Mouse (Mus musculus) lung, embryonic 16.5 days (tissue): Measurements from ENCODE around the gene Fam71e1. TPM values are rescaled to one million over a fixed set of nuclear protein-coding genes. Genes with fewer than 3 reads are reported as not detected.

Experiments used
- ATAC-seq: fragments of 200-750 bp; cut with Nextera tagmentation; 2 replicates; pipeline ENCODE4 v1.8.0; 2017; ENCODE audit warnings: low read depth, mild to moderate bottlenecking, moderate library complexity
- H3K27ac ChIP-seq: fragments of 300-500 bp; sonication (generic); 2 replicates; pipeline ENCODE4 v1.5.1; 2014; ENCODE audit warnings: mild to moderate bottlenecking, control low read depth, low read length
- H3K27me3 ChIP-seq: fragments of 300-500 bp; sonication (generic); 2 replicates; pipeline ENCODE4 v1.6.1; 2014; ENCODE audit warnings: low read depth, low read length, mixed read lengths; ENCODE audit not compliant: control insufficient read depth, insufficient read depth
- H3K36me3 ChIP-seq: fragments of 300-500 bp; sonication (generic); 2 replicates; pipeline ENCODE4 v1.6.1; 2014; ENCODE audit warnings: low read length; ENCODE audit not compliant: control insufficient read depth, insufficient read depth
- H3K4me1 ChIP-seq: fragments of 300-500 bp; sonication (generic); replicated peaks from 2 replicates; pipeline ENCODE4 v1.6.1; 2014; ENCODE audit warnings: low read length, mixed read lengths; ENCODE audit not compliant: control insufficient read depth, insufficient read depth
- H3K4me2 ChIP-seq: fragments of 300-500 bp; sonication (generic); 2 replicates; pipeline ENCODE4 v1.6.1; 2014; ENCODE audit warnings: low read depth, low read length, control low read depth
- H3K4me3 ChIP-seq: fragments of 300-500 bp; sonication (generic); 2 replicates; pipeline ENCODE4 v1.5.1; 2014; ENCODE audit warnings: mild to moderate bottlenecking, low read length, control low read depth
- H3K9ac ChIP-seq: fragments of 300-500 bp; sonication (generic); 2 replicates; pipeline ENCODE4 v1.6.1; 2014; ENCODE audit warnings: low read length, control low read depth
- H3K9me3 ChIP-seq: fragments of 300-500 bp; sonication (generic); 2 replicates; pipeline ENCODE4 v1.6.1; 2016; ENCODE audit warnings: low read length; ENCODE audit not compliant: control insufficient read depth
- WGBS: fragments of 180-500 bp; shearing (Covaris S2); extraction: QIAGEN DNeasy Blood & Tissue Kit; methylation state at CpG from one replicate; pipeline ENCODE4 v1.1.7; 2014; 5-methylcytosine and 5-hydroxymethylcytosine counted together
- polyA plus RNA-seq: library from polyadenylated mRNA; unstranded; fragments of >200 nt; fragmentation: Nextera tagmentation; extraction: Ambion mirVana; gene quantifications from 2 replicates; pipeline ENCODE4 v1.2.1, GENCODE M21; 2015

Gene Fam71e1
- polyA plus RNA-seq, result 9.5 and 9.9 TPM in 2 replicates

DNA sequence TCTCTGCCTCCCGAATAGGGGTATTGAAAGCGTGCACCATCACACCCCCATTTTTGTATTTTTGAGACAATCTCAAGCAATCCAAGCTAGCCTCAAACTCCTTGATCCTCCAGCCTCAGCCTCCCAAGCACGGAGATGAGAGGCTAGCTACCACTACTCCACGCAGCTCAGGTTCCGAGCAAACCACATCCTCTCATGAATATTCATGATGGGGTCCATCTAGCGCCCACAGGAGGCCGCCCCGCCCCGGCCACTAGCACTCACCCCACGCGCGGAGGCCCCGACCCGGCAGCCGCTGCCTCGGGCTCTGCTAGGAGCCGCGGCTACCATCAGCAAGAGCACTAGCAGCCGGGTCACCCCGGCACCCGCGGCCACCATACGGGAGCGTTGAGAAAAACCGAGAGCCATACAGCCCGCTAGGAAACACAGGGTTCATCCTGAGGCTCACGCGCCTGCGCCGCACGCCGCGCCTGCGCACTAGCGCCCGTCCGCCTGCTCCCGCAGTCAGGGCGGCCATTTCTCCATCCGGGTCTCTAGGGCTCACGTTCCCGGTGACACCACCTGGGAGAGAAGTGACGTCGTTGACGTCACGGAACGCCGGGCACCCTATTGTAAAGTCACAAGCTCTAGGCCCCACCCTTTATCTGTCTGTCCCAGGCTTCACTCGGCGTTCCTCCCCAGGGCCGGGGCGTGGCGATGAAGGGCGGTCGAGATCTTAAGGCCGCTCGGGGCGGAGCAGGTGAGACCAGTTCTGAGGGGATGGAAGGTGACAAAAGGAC is at the start of gene Fam71e1, which contains the start of gene Emc10:
Gene Fam71e1, plus strand, starts transcription at position 590 of the 779 bp plus-strand sequence.
Gene Emc10, minus strand, starts transcription at position 538 of the 779 bp plus-strand sequence.
- peaks cover 16% of the 10 kb centered on the region for H3K4me1 ChIP-seq
- peak within 1 kb of the TSS; percentile 98 for H3K4me2 ChIP-seq
- no peaks in the 10 kb centered on the region for H3K27me3 ChIP-seq
- H3K9ac ChIP-seq, result peak within 1 kb of the TSS; percentile 84
- no peaks in the 10 kb centered on the region for H3K9me3 ChIP-seq
- peak within 1 kb of the TSS; percentile 82 for H3K4me3 ChIP-seq
- H3K36me3 ChIP-seq, result peaks cover 17% of the 10 kb centered on the region
- under 1% methylated on average over 58 of the region's 58 CpGs for WGBS
- ATAC-seq, result peak; percentile 97
- peak within 1 kb of the TSS; percentile 94 for H3K27ac ChIP-seq

- Histone ChIP-seq H3K27me3 (no peaks in the 10 kb centered on the region), H3K36me3 (no peaks in the 10 kb centered on the region), H3K4me1 (no peaks in the 10 kb centered on the region), H3K9me3 (no peaks in the 10 kb centered on the region), H3K27ac (no peak overlapping the region), H3K4me2 (no peak overlapping the region), H3K4me3 (no peak overlapping the region), H3K9ac (0 out of 2 replicates have a peak overlapping the region, but pooled peaks have one; percentile 26)
- 6% methylated on average over 3 of the region's 3 CpGs for WGBS
- ATAC-seq, result peak; percentile 47; the same call in 1 of the 2 replicates
These were observed 43.1 kb upstream of the Fam71e1 start for GRCm38 (mm10) chr7:44453256-44453655.

DNA sequence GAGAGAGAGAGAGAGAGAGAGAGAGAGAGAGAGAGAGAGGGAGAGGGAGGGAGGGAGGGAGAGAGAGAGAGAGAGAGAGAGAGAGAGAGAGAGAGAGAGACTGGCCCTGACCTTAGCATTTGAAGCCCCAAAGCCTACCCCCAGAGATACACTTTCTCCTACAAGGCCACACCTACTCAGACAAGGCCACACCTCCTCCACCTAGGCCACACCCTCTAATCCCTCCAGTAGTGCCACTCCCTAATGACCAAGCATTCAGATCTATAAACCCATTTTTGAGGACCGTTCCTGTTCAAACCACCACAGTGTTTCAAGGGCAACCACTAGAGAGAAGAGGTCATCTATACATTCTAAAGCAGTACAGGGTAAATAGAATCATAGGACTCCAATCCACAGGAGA is 40.1 kb upstream of the Fam71e1 start:
- no peak for ATAC-seq
- no peak overlapping the region for H3K4me2 ChIP-seq
- peaks cover 14% of the 10 kb centered on the region for H3K27me3 ChIP-seq
- no peaks in the 10 kb centered on the region for H3K4me1 ChIP-seq
- H3K27ac ChIP-seq, result no peak overlapping the region
- no peaks in the 10 kb centered on the region for H3K36me3 ChIP-seq
- H3K9ac ChIP-seq, result no peak overlapping the region
- no peak overlapping the region for H3K4me3 ChIP-seq
- WGBS, result 88% methylated on average over 1 of the region's 1 CpGs
- H3K9me3 ChIP-seq, result no peaks in the 10 kb centered on the region

GRCm38 (mm10) chr7:44460067-44460466 is 36.3 kb upstream of the Fam71e1 start:
- Histone ChIP-seq H3K36me3 (no peaks in the 10 kb centered on the region), H3K4me1 (no peaks in the 10 kb centered on the region), H3K4me2 (no peak overlapping the region), H3K27me3 (peaks cover 47% of the 10 kb centered on the region), H3K4me3 (no peak overlapping the region), H3K9me3 (no peaks in the 10 kb centered on the region), H3K9ac (no peak overlapping the region), H3K27ac (no peak overlapping the region)
- WGBS, result 70% methylated on average over 6 of the region's 6 CpGs
- no peak for ATAC-seq

GRCm38 (mm10) chr7:44460767-44461502 is 35.4 kb upstream of the Fam71e1 start:
- Histone ChIP-seq H3K9me3 (no peaks in the 10 kb centered on the region), H3K27ac (no peak overlapping the region), H3K27me3 (peaks cover 47% of the 10 kb centered on the region), H3K36me3 (no peaks in the 10 kb centered on the region), H3K4me3 (no peak overlapping the region), H3K4me1 (no peaks in the 10 kb centered on the region), H3K9ac (no peak overlapping the region), H3K4me2 (no peak overlapping the region)
- no peak for ATAC-seq
- 61% methylated on average over 31 of the region's 31 CpGs for WGBS

DNA sequence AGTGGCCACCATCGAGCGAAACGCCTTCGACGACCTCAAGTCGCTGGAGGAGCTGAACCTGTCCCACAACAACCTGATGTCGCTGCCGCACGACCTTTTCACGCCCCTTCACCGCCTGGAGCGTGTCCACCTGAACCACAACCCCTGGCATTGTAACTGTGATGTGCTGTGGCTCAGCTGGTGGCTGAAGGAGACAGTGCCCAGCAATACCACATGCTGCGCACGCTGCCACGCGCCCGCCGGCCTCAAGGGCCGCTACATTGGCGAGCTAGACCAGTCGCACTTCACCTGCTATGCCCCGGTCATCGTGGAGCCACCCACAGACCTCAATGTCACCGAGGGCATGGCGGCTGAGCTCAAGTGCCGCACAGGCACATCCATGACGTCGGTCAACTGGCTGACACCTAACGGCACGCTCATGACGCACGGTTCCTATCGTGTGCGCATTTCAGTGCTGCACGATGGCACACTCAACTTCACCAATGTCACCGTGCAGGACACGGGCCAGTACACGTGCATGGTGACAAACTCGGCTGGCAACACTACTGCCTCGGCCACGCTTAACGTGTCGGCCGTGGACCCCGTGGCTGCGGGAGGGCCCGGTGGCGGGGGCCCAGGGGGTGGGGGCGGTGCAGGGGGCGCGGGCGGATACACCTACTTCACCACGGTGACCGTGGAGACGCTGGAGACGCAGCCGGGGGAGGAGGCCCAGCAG is 34.7 kb upstream of the Fam71e1 start:
- peaks cover 47% of the 10 kb centered on the region for H3K27me3 ChIP-seq
- H3K36me3 ChIP-seq, result no peaks in the 10 kb centered on the region
- H3K9ac ChIP-seq, result no peak overlapping the region
- H3K9me3 ChIP-seq, result no peaks in the 10 kb centered on the region
- H3K4me3 ChIP-seq, result no peak overlapping the region
- H3K4me1 ChIP-seq, result no peaks in the 10 kb centered on the region
- H3K4me2 ChIP-seq, result no peak overlapping the region
- WGBS, result 38% methylated on average over 55 of the region's 57 CpGs
- no peak overlapping the region for H3K27ac ChIP-seq
- no peak for ATAC-seq

GRCm38 (mm10) chr7:44462218-44463055 is 33.9 kb upstream of the Fam71e1 start:
- H3K27ac ChIP-seq, result no peak overlapping the region
- H3K9ac ChIP-seq, result no peak overlapping the region
- WGBS, result 15% methylated on average over 76 of the region's 77 CpGs
- peaks cover 47% of the 10 kb centered on the region for H3K27me3 ChIP-seq
- H3K4me3 ChIP-seq, result peak overlapping the region; percentile 28
- H3K9me3 ChIP-seq, result no peaks in the 10 kb centered on the region
- 0 out of 2 replicates have a peak, but pooled peaks cover 3% of the 10 kb centered on the region for H3K4me1 ChIP-seq
- H3K36me3 ChIP-seq, result no peaks in the 10 kb centered on the region
- H3K4me2 ChIP-seq, result peak overlapping the region; percentile 39
- ATAC-seq, result no peak

DNA sequence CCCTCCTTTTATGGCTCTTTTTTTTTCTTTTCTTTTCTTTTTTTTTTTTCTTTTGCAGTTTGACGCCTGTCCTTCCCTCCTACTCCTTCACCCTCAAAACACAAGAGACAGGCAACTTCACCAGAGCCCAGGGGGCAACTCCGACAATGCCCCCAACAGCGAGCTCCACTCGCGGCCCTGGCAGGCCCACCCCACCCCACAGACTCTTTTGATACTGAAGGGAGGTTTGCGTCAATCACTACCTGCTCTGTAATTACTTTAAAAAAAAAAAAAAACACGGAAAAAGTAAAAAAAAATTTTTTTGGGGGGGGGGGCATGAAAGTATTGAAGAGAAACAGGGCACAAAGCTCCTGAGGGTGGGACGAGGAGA is 33.3 kb upstream of the Fam71e1 start:
- H3K4me3 ChIP-seq, result no peak overlapping the region; the same call in 1 of the 2 replicates
- H3K27me3 ChIP-seq, result peaks cover 47% of the 10 kb centered on the region
- no peak for ATAC-seq
- H3K27ac ChIP-seq, result no peak overlapping the region
- peak overlapping the region; percentile 39 for H3K4me2 ChIP-seq
- 0 out of 2 replicates have a peak, but pooled peaks cover 3% of the 10 kb centered on the region for H3K4me1 ChIP-seq
- H3K36me3 ChIP-seq, result no peaks in the 10 kb centered on the region
- H3K9ac ChIP-seq, result no peak overlapping the region
- H3K9me3 ChIP-seq, result no peaks in the 10 kb centered on the region
- WGBS, result 27% methylated on average over 8 of the region's 8 CpGs
